Mouse (Mus musculus): ENCODE data around the gene Usp34. TPM values are rescaled to one million over a fixed set of nuclear protein-coding genes. Genes with fewer than 3 reads are reported as not detected.
"Not testable (repeated sequence)": the region's sequence is repeated elsewhere in the genome, so short reads cannot be mapped to it uniquely, and the experiment has no call there.

Gene Usp34
- total RNA-seq (2014; fragmentation: Nextera tagmentation) (50.7 and 76.1 TPM in 2 replicates), total RNA-seq (2017) (31.9 and 59.4 TPM in 2 replicates)

DNA sequence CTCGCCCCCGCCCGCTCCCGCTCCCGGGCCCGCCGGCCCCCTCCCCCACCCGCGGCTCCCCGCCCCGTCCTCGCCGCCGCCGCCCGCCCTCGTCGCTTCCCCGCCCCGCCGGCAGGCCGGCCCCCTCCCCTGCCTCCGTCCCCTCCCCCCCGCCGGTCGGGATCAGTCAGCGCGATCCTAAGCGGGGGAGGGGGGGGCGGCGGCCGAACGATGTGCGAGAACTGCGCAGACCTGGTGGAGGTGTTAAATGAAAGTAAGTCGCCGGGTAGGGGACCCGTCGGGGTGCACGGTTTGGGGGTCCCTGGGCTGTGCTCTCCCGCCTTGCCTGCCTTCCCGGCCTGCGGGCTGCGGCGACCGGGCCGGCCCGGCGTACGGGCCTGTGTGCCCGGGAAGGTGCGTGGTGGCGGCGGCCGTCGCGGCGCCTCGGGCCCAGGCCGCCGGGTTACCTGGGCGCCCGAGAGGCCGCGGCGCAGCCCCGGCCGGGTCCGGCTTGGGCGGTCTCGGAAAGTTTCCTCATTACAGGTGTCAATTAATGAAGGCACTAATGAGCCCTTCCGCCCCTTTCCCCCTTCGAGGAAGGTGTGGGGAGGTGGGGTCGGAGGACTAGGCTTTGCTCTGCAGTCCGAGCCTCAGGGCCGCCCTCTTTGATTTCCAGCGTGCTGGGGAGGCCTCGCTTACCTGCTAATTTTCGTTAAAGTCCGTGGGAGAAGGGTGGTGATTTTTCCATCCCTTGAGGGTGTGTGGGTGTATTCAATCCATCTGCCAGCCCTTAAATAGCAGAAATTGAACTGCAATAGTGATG is at the start of gene Usp34:
Usp34 (plus strand) TSS at position 132 of the 802 bp plus-strand sequence.
- 0 out of 2 replicates have a peak, but pooled peaks have one; percentile 15 for ATAC-seq (replicated peaks; ENCODE audit: low FRiP score, low TSS enrichment, poor library complexity, severe bottlenecking)

DNA sequence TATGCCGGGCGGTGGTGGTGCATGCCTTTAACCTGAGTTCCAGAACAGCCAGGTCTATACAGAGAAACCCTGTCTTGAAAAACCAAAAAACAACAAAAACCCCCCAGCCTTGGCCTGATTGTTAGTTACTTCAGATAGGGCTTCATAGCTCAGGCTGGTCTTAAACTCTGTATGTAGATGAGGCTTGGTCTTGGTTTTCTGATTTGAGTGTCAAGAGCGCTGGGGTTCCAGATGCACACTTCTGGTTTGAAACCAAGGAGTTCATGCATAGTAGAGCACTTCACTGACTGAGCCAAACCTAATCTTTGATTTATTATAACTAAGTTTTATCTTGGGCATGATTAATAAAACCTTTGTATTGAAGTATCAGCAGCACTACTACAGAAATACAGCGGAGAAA is 47.6 kb upstream of the Usp34 start:
- ATAC-seq (replicated peaks; ENCODE audit: low FRiP score, low TSS enrichment, poor library complexity, severe bottlenecking), result no peak

DNA sequence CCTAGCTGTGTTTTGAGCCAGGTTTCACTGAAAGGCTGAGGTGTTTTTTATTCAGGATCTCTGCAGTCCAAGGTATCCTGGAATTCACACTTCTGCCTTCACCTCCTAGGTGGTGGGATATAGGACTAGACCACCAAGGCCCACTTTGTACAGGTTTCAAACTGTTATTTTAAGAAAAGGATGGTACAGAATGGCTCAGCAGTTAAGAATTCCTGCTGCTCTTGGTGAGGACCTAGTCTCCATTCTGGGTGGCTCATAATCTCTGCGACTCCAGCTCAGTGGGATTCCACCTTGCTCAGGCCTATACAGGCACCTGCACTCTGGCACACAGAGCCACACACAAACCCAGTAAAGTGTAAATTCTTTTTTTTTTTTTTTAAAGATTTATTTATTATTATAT is 47.2 kb upstream of the Usp34 start:
- no peak for ATAC-seq (replicated peaks; ENCODE audit: low FRiP score, low TSS enrichment, poor library complexity, severe bottlenecking)

DNA sequence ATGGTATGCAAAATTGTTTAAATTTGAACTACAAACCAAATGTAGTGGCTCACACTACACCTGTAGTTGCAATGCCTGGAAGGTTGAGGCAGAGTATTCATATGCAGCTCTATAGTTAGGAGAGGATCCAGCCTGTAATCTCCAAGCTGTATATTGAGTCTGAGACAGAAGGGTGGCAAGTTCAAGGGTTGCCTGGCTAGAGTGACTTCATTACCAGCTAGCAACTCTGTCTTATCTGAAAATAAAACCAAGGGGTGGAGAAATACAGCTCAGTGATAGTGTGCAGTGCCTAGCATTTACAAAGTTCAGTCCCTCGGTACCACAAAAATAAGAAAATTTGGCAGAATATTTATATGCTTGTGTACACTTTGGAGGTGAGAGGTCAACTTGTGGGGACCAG is 46.5 kb upstream of the Usp34 start:
- ATAC-seq (replicated peaks; ENCODE audit: low FRiP score, low TSS enrichment, poor library complexity, severe bottlenecking), result 0 out of 2 replicates have a peak, but pooled peaks have one; percentile 16

DNA sequence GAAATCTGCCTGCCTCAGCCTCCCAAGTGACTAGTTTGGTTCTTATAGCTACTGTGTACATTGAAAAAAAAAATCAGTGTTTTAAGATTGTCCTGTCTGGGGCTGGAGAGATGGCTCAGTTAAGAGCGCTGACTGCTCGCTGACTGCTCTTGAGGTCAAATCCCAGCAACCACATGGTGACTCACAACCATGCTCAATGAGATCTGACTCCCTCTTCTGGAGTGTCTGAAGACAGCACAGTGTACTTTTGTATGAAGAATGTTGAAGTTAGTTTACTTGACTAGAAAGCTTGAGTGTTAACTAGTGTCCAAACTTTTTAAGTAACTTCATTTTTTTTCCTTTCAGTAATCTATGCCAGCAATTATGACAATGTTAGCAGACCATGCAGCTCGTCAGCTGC is 45.2 kb upstream of the Usp34 start:
- no peak for ATAC-seq (replicated peaks; ENCODE audit: low FRiP score, low TSS enrichment, poor library complexity, severe bottlenecking)

DNA sequence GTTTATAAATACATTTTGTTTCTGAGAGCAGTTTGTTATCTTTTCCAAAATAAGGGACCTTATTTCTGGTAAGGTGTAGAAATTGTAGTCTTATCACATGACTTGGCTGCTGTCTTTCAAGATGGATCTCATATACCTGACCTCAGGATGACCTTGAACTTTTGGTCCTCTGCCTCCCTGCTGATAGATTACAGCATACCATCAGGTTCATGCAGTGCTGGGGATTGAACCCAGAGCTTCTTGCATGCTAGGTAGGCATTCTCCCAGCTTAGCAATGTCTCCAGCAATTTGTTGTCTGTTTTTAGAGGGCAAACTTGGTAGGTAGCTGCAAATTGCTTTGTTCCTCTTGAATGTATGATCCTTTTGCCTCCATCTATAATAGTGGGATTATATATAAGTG is 41.7 kb upstream of the Usp34 start:
- no peak for ATAC-seq (replicated peaks; ENCODE audit: low FRiP score, low TSS enrichment, poor library complexity, severe bottlenecking)

DNA sequence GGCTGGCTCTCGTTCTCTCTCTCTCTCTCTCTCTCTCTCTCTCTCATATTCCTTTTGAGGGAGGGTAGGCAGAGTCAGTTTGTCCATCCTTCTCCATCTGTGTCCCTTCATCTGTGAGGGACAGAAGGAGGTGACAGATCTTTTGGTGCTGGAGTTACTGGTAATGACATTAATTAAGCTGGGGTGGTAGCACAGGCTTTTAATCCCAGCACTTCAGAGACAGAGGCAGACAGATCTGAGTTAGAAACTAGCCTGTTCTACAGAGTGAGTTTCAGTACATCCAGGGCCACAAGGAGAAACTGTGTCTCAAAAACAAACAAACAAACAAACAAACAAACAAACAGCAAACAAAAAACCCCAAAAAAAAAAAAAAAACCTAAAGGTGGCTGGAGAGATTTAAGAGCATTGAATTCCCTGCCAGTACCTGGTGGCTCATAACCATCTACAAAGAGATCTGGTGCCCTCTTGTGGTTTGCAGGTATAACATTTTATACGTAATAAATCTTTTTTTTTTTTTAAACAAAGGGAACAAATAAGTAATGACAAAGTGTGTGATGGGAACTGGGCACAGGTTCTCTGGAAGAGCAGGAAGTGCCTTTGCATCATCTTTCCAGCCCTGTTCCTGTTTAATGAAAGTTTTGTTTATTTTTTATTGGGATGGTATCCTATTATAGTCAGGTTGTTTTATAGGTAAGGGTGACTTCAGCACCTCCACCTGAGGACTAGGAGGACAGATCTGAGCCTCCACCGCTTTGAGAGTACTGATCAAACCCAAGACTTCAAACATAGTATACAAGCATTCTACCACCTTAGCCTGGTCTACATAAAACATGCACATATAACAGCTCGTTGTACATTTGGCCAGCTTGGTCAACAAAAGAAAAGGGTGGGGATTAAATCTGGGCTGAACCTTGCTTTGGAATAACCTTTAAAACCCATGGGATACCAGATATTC is 34.6 kb upstream of the Usp34 start:
- 0 out of 2 replicates have a peak, but pooled peaks have one; percentile 47 for ATAC-seq (replicated peaks; ENCODE audit: low FRiP score, low TSS enrichment, poor library complexity, severe bottlenecking)

DNA sequence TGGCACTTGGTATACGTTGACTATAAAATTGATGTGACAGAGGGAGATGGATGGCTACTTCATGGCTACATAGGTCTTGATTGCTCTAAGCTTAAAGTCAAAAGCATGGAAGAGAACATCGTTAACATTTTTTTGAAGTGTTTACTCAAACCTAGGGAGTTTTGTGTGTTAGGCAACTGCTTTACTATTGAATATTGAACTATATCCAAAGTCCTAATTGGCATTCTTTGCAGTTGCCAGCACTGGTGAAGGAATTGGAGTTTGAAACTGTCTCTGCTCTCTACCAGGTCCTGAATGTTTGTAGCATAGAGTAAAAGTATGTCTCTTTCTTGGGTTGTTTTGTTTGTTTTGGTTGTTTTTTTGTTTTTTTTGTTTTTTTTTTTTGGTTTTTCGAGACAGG is 30.9 kb upstream of the Usp34 start:
- no peak for ATAC-seq (replicated peaks; ENCODE audit: low FRiP score, low TSS enrichment, poor library complexity, severe bottlenecking)

DNA sequence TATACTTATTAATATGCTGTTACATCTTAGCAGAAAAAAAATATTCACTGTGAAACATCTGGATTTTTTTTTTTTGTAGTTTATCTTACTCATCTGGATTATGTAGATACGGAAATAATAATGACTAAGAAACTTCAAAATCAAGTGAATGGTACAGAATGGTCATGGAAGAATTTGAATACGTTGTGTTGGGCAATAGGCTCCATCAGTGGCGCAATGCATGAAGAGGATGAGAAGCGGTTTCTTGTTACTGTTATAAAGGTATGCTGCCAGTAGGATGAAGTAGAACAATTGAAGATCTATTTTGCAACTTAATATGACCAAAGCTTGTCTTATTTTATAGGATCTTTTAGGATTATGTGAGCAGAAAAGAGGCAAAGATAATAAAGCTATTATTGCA is 22.2 kb upstream of the Usp34 start:
- ATAC-seq (replicated peaks; ENCODE audit: low FRiP score, low TSS enrichment, poor library complexity, severe bottlenecking), result no peak

DNA sequence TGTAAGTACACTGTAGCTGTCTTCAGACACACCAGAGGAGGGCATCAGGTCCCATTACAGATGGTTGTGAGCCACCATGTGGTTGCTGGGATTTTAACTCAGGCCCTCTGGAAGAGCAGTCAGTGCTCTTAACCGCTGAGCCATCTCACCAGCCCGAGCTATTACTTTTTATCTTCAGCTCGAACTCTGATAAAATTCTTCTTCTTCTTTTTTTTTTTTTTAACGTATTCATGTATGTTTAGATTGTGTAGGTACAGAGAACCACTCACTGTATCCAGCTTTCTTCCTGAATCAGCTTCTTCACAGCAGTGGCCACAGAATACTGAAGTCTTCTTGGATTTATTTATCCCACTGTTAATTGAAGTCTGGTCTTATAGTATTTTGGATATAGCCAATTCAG is 17.8 kb upstream of the Usp34 start:
- not testable (repeated sequence) for ATAC-seq (replicated peaks; ENCODE audit: low FRiP score, low TSS enrichment, poor library complexity, severe bottlenecking)

DNA sequence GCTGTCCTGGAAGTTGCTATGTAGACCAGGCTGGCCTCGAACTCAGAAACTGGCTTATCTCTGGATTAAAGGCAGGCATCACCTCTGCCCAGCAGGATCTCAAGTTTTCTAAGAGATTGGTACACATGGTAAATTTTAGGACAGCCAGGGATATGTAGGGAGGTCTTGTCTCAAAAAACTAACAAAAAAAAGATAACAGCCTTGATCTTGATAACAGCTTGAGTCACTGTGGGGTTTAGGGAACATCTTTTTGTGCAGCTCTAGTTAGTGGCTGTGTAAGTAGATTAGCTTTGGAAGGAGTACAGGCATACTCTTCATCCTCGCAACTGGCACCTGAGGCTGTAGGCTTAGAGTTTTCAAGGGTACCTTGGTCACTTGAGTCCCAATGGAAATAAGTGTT is 9.3 kb upstream of the Usp34 start:
- no peak for ATAC-seq (replicated peaks; ENCODE audit: low FRiP score, low TSS enrichment, poor library complexity, severe bottlenecking)

DNA sequence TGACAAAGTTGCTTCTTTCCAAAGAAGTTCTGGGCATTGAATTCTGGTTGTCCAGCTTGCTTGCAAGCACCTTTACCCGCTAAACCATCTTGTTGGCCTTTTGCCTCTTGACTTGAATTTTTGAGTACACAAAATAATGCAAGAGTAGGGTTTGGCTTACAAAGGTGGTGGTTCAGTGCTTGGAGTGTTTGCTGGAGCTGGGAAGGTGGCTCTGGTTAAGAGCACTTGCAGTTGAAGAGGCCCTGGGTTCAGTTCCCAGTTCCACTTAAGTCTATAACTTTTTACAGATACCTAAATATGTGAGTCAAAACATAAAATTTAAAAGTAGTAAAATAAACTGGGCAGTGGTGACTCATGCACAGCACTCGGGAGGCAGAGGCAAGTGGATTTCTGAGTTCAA is 8.4 kb upstream of the Usp34 start:
- no peak for ATAC-seq (replicated peaks; ENCODE audit: low FRiP score, low TSS enrichment, poor library complexity, severe bottlenecking)

DNA sequence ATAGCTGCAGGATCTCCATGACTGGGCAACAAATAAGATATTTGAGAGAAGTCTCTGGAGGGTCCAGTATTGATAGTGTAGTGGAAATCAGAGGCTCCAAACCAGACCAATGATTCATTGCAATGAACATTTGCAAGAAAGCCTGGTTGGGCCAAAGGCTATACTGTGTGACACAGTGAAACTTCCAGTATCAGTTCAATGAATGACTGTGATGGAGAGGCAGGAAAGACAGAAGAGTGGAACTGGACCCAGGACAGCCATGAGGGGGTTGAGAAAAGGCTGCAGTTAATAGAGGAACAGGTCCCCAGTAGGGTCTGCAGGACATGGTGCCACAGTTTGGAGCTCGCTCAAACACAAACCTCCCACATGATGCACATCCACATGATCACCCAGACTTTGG is 6.8 kb upstream of the Usp34 start:
- ATAC-seq (replicated peaks; ENCODE audit: low FRiP score, low TSS enrichment, poor library complexity, severe bottlenecking), result peak; percentile 20; the same call in 1 of the 2 replicates

DNA sequence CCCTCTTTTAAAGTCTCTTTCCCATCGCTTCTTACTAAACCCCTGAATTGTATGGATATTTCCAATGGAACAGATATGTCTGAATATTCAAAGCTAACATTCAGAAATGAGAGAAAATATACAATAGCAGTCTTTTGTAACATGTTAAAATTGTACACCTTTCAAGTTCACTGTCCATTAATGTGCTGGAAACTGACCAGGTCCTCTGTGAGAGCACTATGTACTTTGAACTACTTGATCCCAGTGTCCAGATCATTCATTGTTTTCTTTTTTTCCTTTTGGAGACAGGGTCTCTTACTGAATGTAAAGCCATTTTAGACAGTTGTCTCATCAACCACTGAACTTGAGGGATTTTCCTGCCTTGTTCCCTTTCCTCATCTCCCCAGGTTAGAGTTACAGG is 3.6 kb upstream of the Usp34 start:
- no peak for ATAC-seq (replicated peaks; ENCODE audit: low FRiP score, low TSS enrichment, poor library complexity, severe bottlenecking)

DNA sequence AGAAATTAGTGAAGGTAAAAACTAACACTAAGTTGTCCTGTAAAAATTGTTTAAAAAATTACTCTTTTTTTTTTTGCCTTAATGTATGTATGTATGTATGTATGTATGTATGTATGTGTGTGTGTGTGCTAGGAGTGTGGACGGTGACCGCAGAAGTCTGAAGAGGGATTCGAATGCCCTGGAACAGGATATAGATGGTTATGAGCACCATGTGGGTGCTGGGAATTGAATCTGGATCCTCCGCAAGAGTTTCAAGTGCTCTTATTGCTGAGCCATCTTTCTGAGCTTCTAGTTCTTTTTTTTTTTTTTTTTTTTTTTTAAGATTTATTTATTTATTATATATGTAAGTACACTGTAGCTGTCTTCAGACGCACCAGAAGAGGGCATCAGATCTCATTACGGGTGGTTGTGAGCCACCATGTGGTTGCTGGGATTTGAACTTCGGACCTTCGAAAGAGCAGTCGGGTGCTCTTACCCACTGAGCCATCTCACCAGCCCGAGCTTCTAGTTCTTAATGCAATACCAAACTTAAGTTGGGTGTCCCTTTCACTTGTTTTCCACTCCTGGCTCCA is 1.5 kb upstream of the Usp34 start:
- ATAC-seq (replicated peaks; ENCODE audit: low FRiP score, low TSS enrichment, poor library complexity, severe bottlenecking), result not testable (repeated sequence)

DNA sequence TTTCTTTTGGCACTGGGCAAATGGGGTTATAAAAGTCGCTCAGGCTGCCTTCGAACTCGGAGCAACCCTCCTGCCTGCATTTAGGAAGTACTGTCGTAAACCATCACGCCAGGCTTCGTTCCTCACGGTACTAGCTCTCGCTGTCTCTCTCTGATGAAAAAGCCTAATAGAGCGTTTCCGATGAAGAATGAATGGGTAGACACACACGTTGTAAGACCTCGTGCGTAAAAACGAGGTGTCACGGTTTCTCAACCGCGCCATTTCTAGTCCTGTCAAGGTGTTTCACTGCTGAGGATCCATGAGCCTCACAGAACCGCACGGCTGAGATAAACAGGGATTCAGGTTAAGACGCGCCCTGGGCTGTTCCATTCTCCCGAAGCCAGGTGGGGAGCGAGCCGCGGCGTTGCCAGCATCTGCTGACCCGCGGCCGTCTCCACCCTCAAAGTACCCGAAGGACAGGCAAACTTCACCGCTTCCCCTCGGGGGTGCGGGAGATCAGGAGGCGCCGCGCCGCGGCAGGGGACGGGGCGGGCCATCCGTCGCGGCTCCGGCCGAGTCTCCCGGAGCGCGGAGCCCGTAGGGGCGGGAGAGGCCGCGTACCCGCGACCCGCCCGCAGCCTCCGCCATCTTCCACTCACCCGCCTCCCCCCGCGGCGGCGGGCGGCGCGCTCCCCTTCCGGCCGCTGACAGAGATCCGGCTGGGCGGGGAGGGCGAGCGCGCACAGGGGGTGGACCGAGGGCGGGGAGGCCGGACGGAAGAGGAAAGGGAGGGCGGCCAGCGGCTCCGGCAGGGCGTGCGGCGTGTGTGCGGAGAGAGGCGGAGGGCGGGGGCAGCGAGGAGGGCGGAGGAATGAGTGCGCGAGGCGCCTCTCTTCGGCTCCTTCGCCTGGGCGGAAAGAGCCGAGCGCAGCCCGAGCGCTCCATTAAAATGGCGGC is 754 bp upstream of the Usp34 start:
- ATAC-seq (replicated peaks; ENCODE audit: low FRiP score, low TSS enrichment, poor library complexity, severe bottlenecking), result peak; percentile 98

DNA sequence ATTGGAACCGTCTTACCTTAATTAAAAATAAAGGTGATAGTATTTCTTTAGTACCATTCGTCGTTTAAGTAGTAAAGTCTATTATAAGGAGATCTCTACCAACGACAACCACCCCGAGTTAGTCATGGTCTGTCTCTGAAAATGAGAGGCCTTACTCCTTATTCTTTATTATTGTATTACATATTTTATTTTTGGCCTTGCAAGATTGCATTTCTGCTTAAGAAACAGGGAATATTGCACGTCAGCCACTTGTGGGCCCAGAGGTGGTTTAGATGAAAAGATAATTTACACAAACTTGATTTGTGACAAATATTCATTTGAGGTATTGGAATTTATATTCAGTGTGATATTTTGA is 848 bp downstream of the Usp34 start:
- ATAC-seq (replicated peaks; ENCODE audit: low FRiP score, low TSS enrichment, poor library complexity, severe bottlenecking), result no peak

DNA sequence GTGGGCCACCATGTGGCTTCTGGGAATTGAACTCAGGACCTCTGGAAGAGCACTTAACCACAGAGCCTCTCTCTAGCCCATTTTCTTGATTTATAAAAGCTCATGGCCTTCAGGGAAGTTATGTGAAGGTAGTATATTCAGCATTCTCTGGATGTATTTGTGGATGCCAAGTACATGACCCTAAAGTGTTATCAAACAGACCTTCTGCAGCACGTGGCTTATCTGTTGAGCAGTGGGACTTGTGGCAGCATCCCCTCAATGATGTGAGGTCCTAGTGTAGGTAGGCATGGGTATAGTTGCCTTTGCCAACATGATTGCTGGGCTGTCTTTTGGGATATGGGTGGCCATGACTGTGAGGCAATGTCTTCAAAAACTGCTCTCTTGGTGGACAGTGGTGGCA is 6.8 kb downstream of the Usp34 start:
- peak; percentile 98 for ATAC-seq (replicated peaks; ENCODE audit: low FRiP score, low TSS enrichment, poor library complexity, severe bottlenecking)

DNA sequence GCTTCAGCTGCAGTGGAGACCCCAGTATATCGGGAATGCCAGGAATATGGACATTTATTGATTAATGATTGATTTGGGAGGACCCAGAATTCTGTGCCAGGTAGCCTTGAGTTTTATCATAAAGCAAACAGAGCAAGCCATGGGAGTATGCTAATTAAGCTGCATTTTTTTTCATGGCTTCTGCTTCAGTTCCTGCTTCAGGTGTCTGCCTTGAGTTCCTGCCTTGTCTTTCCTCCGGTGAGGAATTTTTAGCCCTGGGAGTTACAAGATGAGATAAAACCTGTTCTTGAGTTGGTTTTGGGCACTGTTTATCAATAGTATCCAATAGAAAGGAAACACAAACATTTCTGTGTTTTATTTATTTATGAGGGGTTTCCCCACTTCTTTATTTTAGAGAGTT is 22.7 kb downstream of the Usp34 start:
- ATAC-seq (replicated peaks; ENCODE audit: low FRiP score, low TSS enrichment, poor library complexity, severe bottlenecking), result no peak

Measured in megakaryocyte-erythroid progenitor cell, adult 5-6 weeks (primary cell).